Mouse (Mus musculus) layer of hippocampus, adult 18-20 months (tissue): Measurements from ENCODE around the gene Casp12. TPM values are rescaled to one million over a fixed set of nuclear protein-coding genes. Genes with fewer than 3 reads are reported as not detected.

Source experiments
- total RNA-seq, 2 experiments: library from RNA; stranded (reverse); gene quantifications; 2 replicates each; pipeline ENCODE4 v1.2.3; 2021

The Casp12 gene
- total RNA-seq, 2 experiments from 2014 or later = 0.94 to 1.3 TPM

Other genes with a start within 250 kb of the Casp12 start
- 1 to 10 TPM in 1 of 2 experiments, under 1 TPM in 1; 0.97 to 1.2 TPM for gene Casp1, start 46.9 kb upstream of the Casp12 start, total RNA-seq
- 1 to 10 TPM in 1 of 2 experiments, under 1 TPM in 1; 0.59 to 1.2 TPM for gene Casp4, start 36.6 kb upstream of the Casp12 start, total RNA-seq